Mouse (Mus musculus) E14TG2a.4 (cell line): ENCODE results near the gene Il9r.

ENCODE experiments used
- H3K27me3 ChIP-seq: 2 replicates; pipeline ENCODE4 v1.6.1; 2014; ENCODE audit warnings: low read length, control low read depth; ENCODE audit not compliant: insufficient read depth
- H3K36me3 ChIP-seq: 2 replicates; pipeline ENCODE4 v1.6.1; 2014; ENCODE audit warnings: low read length, control low read depth; ENCODE audit not compliant: insufficient read depth
- H3K4me1 ChIP-seq: replicated peaks from 2 replicates; pipeline ENCODE4 v1.6.1; 2014; ENCODE audit warnings: low read depth, low read length, control low read depth
- H3K4me3 ChIP-seq: replicated peaks from 2 replicates; pipeline ENCODE4 v1.5.1; 2014; ENCODE audit warnings: mild to moderate bottlenecking, low read length
- H3K9me3 ChIP-seq: 2 replicates; pipeline ENCODE4 v1.6.1; 2014; ENCODE audit warnings: low read length, control low read depth
- CTCF ChIP-seq: conservative IDR thresholded peaks from 2 replicates; pipeline ENCODE4 v1.5.1; 2014; ENCODE audit warnings: low read length
- NANOG ChIP-seq: IDR thresholded peaks from 2 replicates; pipeline ENCODE4 v1.6.1; 2014; ENCODE audit warnings: borderline replicate concordance, low read length, mixed read lengths
- POU5F1 ChIP-seq: IDR thresholded peaks from 2 replicates; pipeline ENCODE4 v1.6.1; 2014; ENCODE audit warnings: low read length, borderline replicate concordance

Il9r gene

GRCm38 (mm10) chr11:32223297-32223967, 23.4 kb upstream of the Il9r start:
- TF ChIP-seq CTCF (peak; percentile 13; the same call in 1 of the 2 replicates), NANOG (no peak), POU5F1 (no peak)
- Histone ChIP-seq H3K9me3 (no peaks in the 10 kb centered on the region), H3K27me3 (peaks cover 31% of the 10 kb centered on the region), H3K36me3 (peaks cover 8% of the 10 kb centered on the region), H3K4me3 (peak overlapping the region; percentile 95; the same call in 1 of the 2 replicates), H3K4me1 (peaks cover 80% of the 10 kb centered on the region)

- H3K27me3 ChIP-seq: peaks cover 31% of the 10 kb centered on the region
- no peak for TF ChIP-seq POU5F1
- TF ChIP-seq CTCF: no peak
- no peak for TF ChIP-seq NANOG
- H3K4me1 ChIP-seq: peaks cover 85% of the 10 kb centered on the region
- H3K36me3 ChIP-seq: peaks cover under 1% of the 10 kb centered on the region; the same call in 1 of the 2 replicates
- H3K4me3 ChIP-seq: peak overlapping the region; percentile 95
- no peaks in the 10 kb centered on the region for H3K9me3 ChIP-seq
Measured at GRCm38 (mm10) chr11:32222570-32223194, 22.6 kb upstream of the Il9r start.

GRCm38 (mm10) chr11:32221951-32222409, 21.9 kb upstream of the Il9r start, which contains the start of gene Rhbdf1:
TSS of gene Rhbdf1 (minus strand) at chr11:32222300.
- Histone ChIP-seq H3K36me3 (no peaks in the 10 kb centered on the region), H3K9me3 (no peaks in the 10 kb centered on the region), H3K4me1 (peaks cover 85% of the 10 kb centered on the region), H3K4me3 (peak within 1 kb of the TSS; percentile 95), H3K27me3 (peaks cover 31% of the 10 kb centered on the region)
- TF ChIP-seq CTCF: no peak
- TF ChIP-seq POU5F1: no peak
- TF ChIP-seq NANOG: no peak

- Histone ChIP-seq H3K9me3 (no peaks in the 10 kb centered on the region), H3K4me3 (peak overlapping the region; percentile 95), H3K27me3 (peaks cover 31% of the 10 kb centered on the region), H3K36me3 (no peaks in the 10 kb centered on the region; the same call in 1 of the 2 replicates), H3K4me1 (peaks cover 88% of the 10 kb centered on the region)
- TF ChIP-seq NANOG (no peak), POU5F1 (no peak)
Measured at GRCm38 (mm10) chr11:32221225-32221950, 21.3 kb upstream of the Il9r start.

GRCm38 (mm10) chr11:32220607-32221224, 20.6 kb upstream of the Il9r start:
- Histone ChIP-seq H3K4me1 (peaks cover 90% of the 10 kb centered on the region), H3K9me3 (no peaks in the 10 kb centered on the region), H3K27me3 (peaks cover 31% of the 10 kb centered on the region), H3K4me3 (peak overlapping the region; percentile 95), H3K36me3 (peaks cover 6% of the 10 kb centered on the region)
- TF ChIP-seq NANOG: no peak
- no peak for TF ChIP-seq POU5F1
- TF ChIP-seq CTCF: no peak

GRCm38 (mm10) chr11:32219287-32219686, 19.2 kb upstream of the Il9r start:
- no peak for TF ChIP-seq NANOG
- TF ChIP-seq POU5F1: no peak
- no peak for TF ChIP-seq CTCF
- H3K9me3 ChIP-seq: no peaks in the 10 kb centered on the region
- peak overlapping the region; percentile 56; the same call in 1 of the 2 replicates for H3K4me3 ChIP-seq
- H3K27me3 ChIP-seq: peaks cover 24% of the 10 kb centered on the region
- peaks cover 90% of the 10 kb centered on the region for H3K4me1 ChIP-seq
- peaks cover 20% of the 10 kb centered on the region for H3K36me3 ChIP-seq

- no peak for TF ChIP-seq CTCF
- no peak for TF ChIP-seq NANOG
- no peak for TF ChIP-seq POU5F1
- H3K27me3 ChIP-seq: peaks cover 16% of the 10 kb centered on the region
- H3K4me3 ChIP-seq: peak overlapping the region; percentile 56
- H3K9me3 ChIP-seq: no peaks in the 10 kb centered on the region
- H3K4me1 ChIP-seq: peaks cover 90% of the 10 kb centered on the region
- peaks cover 28% of the 10 kb centered on the region for H3K36me3 ChIP-seq
Measured at GRCm38 (mm10) chr11:32218501-32219050, 18.5 kb upstream of the Il9r start.

GRCm38 (mm10) chr11:32216851-32217250, 16.8 kb upstream of the Il9r start:
- H3K4me3 ChIP-seq: no peak overlapping the region
- H3K4me1 ChIP-seq: peaks cover 94% of the 10 kb centered on the region
- H3K9me3 ChIP-seq: no peaks in the 10 kb centered on the region
- TF ChIP-seq CTCF (peak; percentile 84), POU5F1 (no peak)
- 0 out of 2 replicates have a peak, but pooled peaks cover 3% of the 10 kb centered on the region for H3K27me3 ChIP-seq
- peaks cover 45% of the 10 kb centered on the region for H3K36me3 ChIP-seq
